Mouse (Mus musculus) E14TG2a.4 (cell line): Measurements from ENCODE around the gene Tpcn2.

Experiments
- CTCF ChIP-seq: conservative IDR thresholded peaks from 2 replicates; pipeline ENCODE4 v1.5.1; 2014; ENCODE audit warnings: low read length
- NANOG ChIP-seq: IDR thresholded peaks from 2 replicates; pipeline ENCODE4 v1.6.1; 2014; ENCODE audit warnings: borderline replicate concordance, low read length, mixed read lengths
- POU5F1 ChIP-seq: IDR thresholded peaks from 2 replicates; pipeline ENCODE4 v1.6.1; 2014; ENCODE audit warnings: low read length, borderline replicate concordance

DNA sequence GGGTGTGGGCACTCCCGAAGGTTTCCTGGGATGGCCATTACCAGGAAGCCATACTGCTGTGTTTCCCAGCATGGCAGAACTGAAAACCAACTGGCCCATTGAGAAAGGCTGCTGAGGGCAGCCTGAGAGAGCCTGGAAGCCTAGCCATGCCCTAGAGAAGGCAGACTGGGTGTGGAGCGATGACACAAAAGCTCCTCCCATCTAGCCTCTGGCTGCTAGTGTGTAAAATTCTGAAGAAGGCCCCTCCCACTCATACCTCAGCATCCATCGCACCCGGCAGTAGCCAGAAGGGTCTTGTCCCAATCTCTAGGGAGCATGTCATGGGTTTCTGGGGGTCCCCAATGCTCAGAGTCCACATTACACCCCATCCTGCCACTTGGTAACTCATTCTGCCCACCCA lies 2.4 kb downstream of the Tpcn2 start:
- TF ChIP-seq POU5F1 = no peak
- no peak for TF ChIP-seq CTCF
- no peak for TF ChIP-seq NANOG
